Mouse (Mus musculus) ES-Bruce4 (cell line): ENCODE results near the gene Gfra1.

Experiments
- CTCF ChIP-seq: IDR thresholded peaks from one replicate; pipeline ENCODE4 v1.8.1; 2011; ENCODE audit warnings: low read depth, low read length
- EP300 ChIP-seq: IDR thresholded peaks from 2 replicates; pipeline ENCODE4 v1.6.1; 2011; ENCODE audit warnings: low read depth, low read length; ENCODE audit not compliant: insufficient read depth
- POLR2A ChIP-seq: IDR thresholded peaks from one replicate; pipeline ENCODE4 v1.8.1; 2011; ENCODE audit warnings: low read length; ENCODE audit not compliant: insufficient read depth

DNA sequence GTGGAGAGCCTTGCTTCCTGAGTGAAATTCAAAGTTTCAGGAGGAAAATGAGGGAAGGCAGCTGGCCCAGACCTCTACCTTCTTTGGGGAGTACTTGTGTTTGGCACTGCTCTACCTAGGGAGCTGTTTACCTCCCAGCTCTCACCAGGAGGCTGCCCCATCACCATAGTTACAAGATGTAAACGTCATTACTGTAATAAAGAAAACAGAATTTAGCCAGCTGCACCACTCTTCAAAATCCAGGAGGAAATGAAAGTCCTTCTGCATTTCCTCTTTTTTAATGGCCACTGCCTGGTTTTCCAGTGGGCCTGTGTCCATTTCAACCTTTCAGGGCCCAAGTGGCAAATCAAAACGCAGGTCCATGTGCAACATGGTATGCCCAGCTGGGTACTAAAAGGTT lies 101.8 kb downstream of the Gfra1 start:
- TF ChIP-seq CTCF (no peak), POLR2A (no peak), EP300 (no peak)
